8 mouse cellular contexts compared by ENCODE assay signal in genomic region chrX:167208978-167209754, GRCm38 (mm10). TPM values are rescaled to one million over a fixed set of nuclear protein-coding genes. Genes with fewer than 3 reads are reported as not detected.
DNase-seq lines count a peak whose midpoint lies in the region; ATAC-seq and TF ChIP-seq lines count a peak whose summit lies in the region.

Gene Tmsb4x, minus strand, starts transcription at chrX:167209315.

- H3K4me3 ChIP-seq in CH12.LX (replicated peaks in 1 of 3; ENCODE audit: low read depth in 2 of 3, low read length in 2 of 3, poor library complexity in 1 of 3), result peak within 1 kb of the TSS; percentile 70 to 86 (median 70)
- H3K4me3 ChIP-seq in forebrain, embryonic 15.5 days, result peak within 1 kb of the TSS; percentile 59
- peak within 1 kb of the TSS; percentile 100 for H3K4me3 ChIP-seq in lung, adult 2 months (replicated peaks; ENCODE audit: extremely low read depth, low read depth, low read length)
- peak within 1 kb of the TSS; percentile 54 for H3K4me3 ChIP-seq in neural tube, embryonic 15.5 days (replicated peaks)

- H3K4me2 ChIP-seq in CH12.LX (ENCODE audit: insufficient read depth, low read depth, poor library complexity, severe bottlenecking), result peak within 1 kb of the TSS; percentile 86
- H3K4me2 ChIP-seq in forebrain, embryonic 15.5 days (replicated peaks), result peak within 1 kb of the TSS; percentile 48
- H3K4me2 ChIP-seq in neural tube, embryonic 15.5 days, result peak within 1 kb of the TSS; percentile 54

- no peak for TF ChIP-seq RAD21 in CH12.LX (IDR thresholded peaks at IDR 0.05; ENCODE audit: low read depth, low read length)

- no peak for TF ChIP-seq EP300 in CH12.LX (IDR thresholded peaks at IDR 0.05; ENCODE audit: low read length)

- peaks cover 5 to 7% of the 10 kb centered on the region in 2 experiments for H3K36me3 ChIP-seq in CH12.LX (replicated peaks in 1 of 2; ENCODE audit: control insufficient read depth in 1 of 2, insufficient read depth in 1 of 2, low read length in 1 of 2)
- H3K36me3 ChIP-seq in forebrain, embryonic 15.5 days, result no peaks in the 10 kb centered on the region
- no peaks in the 10 kb centered on the region for H3K36me3 ChIP-seq in neural tube, embryonic 15.5 days

- ATAC-seq in forebrain, embryonic 15.5 days (replicated peaks), result peak; percentile 92
- ATAC-seq in neural tube, embryonic 15.5 days (ENCODE audit: low FRiP score), result peak; percentile 93

- peak within 1 kb of the TSS; percentile 100 for H3K27ac ChIP-seq in CH12.LX (ENCODE audit: insufficient read depth, low read depth)
- peak within 1 kb of the TSS; percentile 95 for H3K27ac ChIP-seq in forebrain, embryonic 15.5 days (replicated peaks)
- H3K27ac ChIP-seq in neural tube, embryonic 15.5 days (replicated peaks), result peak within 1 kb of the TSS; percentile 91

- TF ChIP-seq POLR2A in CH12.LX (IDR thresholded peaks at IDR 0.05; ENCODE audit: low read depth, low read length), result peak; percentile 100
- TF ChIP-seq POLR2A in lung, adult 2 months (IDR thresholded peaks at IDR 0.05; ENCODE audit: borderline replicate concordance, extremely low read depth, low read depth, low read length), result peak; percentile 100

- DNase-seq in CH12.LX (ENCODE audit: extremely low read depth), result peak; percentile 82
- DNase-seq in cerebellum, adult 11-12 months, result peak; percentile 76
- DNase-seq in heart, postnatal 14 days, result peak; percentile 84 to 89
- peak; percentile 66 to 83 for DNase-seq in layer of hippocampus, adult 18-20 months (ENCODE audit: low spot score in 2 of 2)
- peak; percentile 86 for DNase-seq in lung, adult 2 months
- DNase-seq in testis, postnatal 14 days (ENCODE audit: low spot score), result peak; percentile 68

- peaks cover 18% of the 10 kb centered on the region for H3K79me2 ChIP-seq in CH12.LX (replicated peaks; ENCODE audit: control insufficient read depth, extremely low read depth, insufficient read depth, poor library complexity, severe bottlenecking)

- no peaks in the 10 kb centered on the region for H3K27me3 ChIP-seq in CH12.LX (replicated peaks)
- H3K27me3 ChIP-seq in forebrain, embryonic 15.5 days, result no peaks in the 10 kb centered on the region
- no peaks in the 10 kb centered on the region for H3K27me3 ChIP-seq in neural tube, embryonic 15.5 days (replicated peaks)

- no peak for TF ChIP-seq CTCF in CH12.LX (conservative IDR thresholded peaks at IDR 0.05 in 1 of 2, IDR thresholded peaks at IDR 0.05 in 1 of 2; ENCODE audit: low read depth in 2 of 2, low read length in 2 of 2)
- TF ChIP-seq CTCF in lung, adult 2 months (IDR thresholded peaks at IDR 0.05; ENCODE audit: insufficient read depth, low read length), result no peak

- WGBS in forebrain, embryonic 15.5 days, result 15% methylated on average over 39 of the region's 39 CpGs
- WGBS in lung, adult 2 months, result 25% methylated on average over 39 of the region's 39 CpGs
- WGBS in neural tube, embryonic 15.5 days, result 22% methylated on average over 39 of the region's 39 CpGs

- no peaks in the 10 kb centered on the region for H3K9me3 ChIP-seq in CH12.LX (replicated peaks; ENCODE audit: low read length)
- H3K9me3 ChIP-seq in forebrain, embryonic 15.5 days, result no peaks in the 10 kb centered on the region
- no peaks in the 10 kb centered on the region for H3K9me3 ChIP-seq in neural tube, embryonic 15.5 days (replicated peaks)

- peak within 1 kb of the TSS; percentile 98 for H3K9ac ChIP-seq in CH12.LX (ENCODE audit: insufficient read depth, low read depth)
- peak within 1 kb of the TSS; percentile 81 for H3K9ac ChIP-seq in forebrain, embryonic 15.5 days (replicated peaks)
- H3K9ac ChIP-seq in neural tube, embryonic 15.5 days (replicated peaks), result peak within 1 kb of the TSS; percentile 75

- in situ Hi-C loops in CH12.LX (cut with MboI; ENCODE audit: low pct_ligation_motif_present, low pct_unique_long_range_greater_than_20kb, low sequenced_read_pairs), result loop anchor here (10.0 kb wide), 1 partner anchor 94 kb away; no protein-coding TSS in a partner anchor

- intact Hi-C loops in heart, postnatal 14 days (cut with DNase I), result loop anchor here (10.0 kb wide), 2 partner anchors 54 to 104 kb away; no protein-coding TSS in a partner anchor

- peaks cover 5 to 23% of the 10 kb centered on the region in 2 experiments; a peak in 3 of 4 replicates for H3K4me1 ChIP-seq in CH12.LX (ENCODE audit: control insufficient read depth in 1 of 2, insufficient read depth in 2 of 2)
- peaks cover 19% of the 10 kb centered on the region for H3K4me1 ChIP-seq in forebrain, embryonic 15.5 days
- H3K4me1 ChIP-seq in lung, adult 2 months (ENCODE audit: control insufficient read depth, insufficient read depth, low read length), result peaks cover 5% of the 10 kb centered on the region
- peaks cover 13% of the 10 kb centered on the region; the same call in 1 of the 2 replicates for H3K4me1 ChIP-seq in neural tube, embryonic 15.5 days

- dilution Hi-C loops in CH12.LX (cut with MboI; ENCODE audit: extremely low pct_ligation_motif_present, extremely low pct_unique_long_range_greater_than_20kb, low sequenced_read_pairs), result no loop called here

TF ChIP-seq in CH12.LX, 34 proteins besides CTCF, POLR2A, EP300 and RAD21:
- TF ChIP-seq E2F4 (IDR thresholded peaks at IDR 0.05; ENCODE audit: insufficient replicate concordance, low read depth, low read length) (no peak), TBP (conservative IDR thresholded peaks at IDR 0.05; ENCODE audit: low read depth, low read length) (peak; percentile 98), CHD2 (IDR thresholded peaks at IDR 0.05; ENCODE audit: low read length) (no peak)
TF ChIP-seq in CH12.LX: peak in this region for 1.

RNA-seq across cellular contexts. Expression of gene Tmsb4x, which starts in this region (rescaled TPM):
- 2,307 and 2,940 TPM in 2 replicates for total RNA-seq in CH12.LX (2012; rRNA removed)
- total RNA-seq in CH12.LX (2014; rRNA removed), result 6,726 and 7,895 TPM in 2 replicates
- 1,685 and 1,828 TPM in 2 replicates for polyA plus RNA-seq in CH12.LX (2012; ENCODE audit: insufficient read length, low read depth)
- polyA plus RNA-seq in forebrain, embryonic 15.5 days (2015; fragmentation: Nextera tagmentation; extraction: Ambion mirVana), result 7,356 and 7,374 TPM in 2 replicates
- total RNA-seq in heart, postnatal 14 days (2021), result 100 to 1,000 TPM; 543 to 602 TPM
- total RNA-seq in layer of hippocampus, adult 18-20 months (2021), result 1,000 to 10,000 TPM; 1,626 to 1,851 TPM
- polyA plus RNA-seq in lung, adult 2 months (2012; rRNA removed), result 450 and 779 TPM in 2 replicates
- 4,491 and 5,117 TPM in 2 replicates for polyA plus RNA-seq in neural tube, embryonic 15.5 days (2015; fragmentation: Nextera tagmentation; extraction: Ambion mirVana)

Comparison
In these comparisons a context has a peak if more than half of its experiments do, and no peak if none do; other contexts are left out.
1. Peak in every context shown above with its lines: DNase-seq, ATAC-seq, H3K4me3 ChIP-seq and H3K27ac ChIP-seq.